Comparison of ENCODE assay signal across 17 mouse cellular contexts in genomic region chr12:87195069-87195468, GRCm38 (mm10). TPM values are rescaled to one million over a fixed set of nuclear protein-coding genes. Genes with fewer than 3 reads are reported as not detected.
"Had no signal": no experiment of that assay in that cellular context is flagged by ENCODE, and none has a peak within 500 bp of the region (broad histone marks: within the 10 kb centered on the region; RNA-seq: fewer than 3 reads in every experiment).

No protein-coding gene starts in this region.

- H3K4me1 ChIP-seq: stomach, embryonic 15.5 days had no signal

- H3K4me3 ChIP-seq: neural tube, embryonic 13.5 days; neural tube, embryonic 15.5 days; stomach, embryonic 15.5 days had no signal

- H3K36me3 ChIP-seq: neural tube, embryonic 13.5 days; neural tube, embryonic 15.5 days; stomach, embryonic 15.5 days had no signal

- DNase-seq: retina, postnatal 1 day; right cerebral cortex, adult 18-20 months; right cerebral cortex, postnatal 14 days; right cerebral cortex, postnatal 25 days; right cerebral cortex, postnatal 4 days; spleen, adult 18-20 months; thymus, adult 18-20 months; thymus, adult 2 months; thymus, postnatal 14 days; thymus, postnatal 25 days; thymus, postnatal 36 days; thymus, postnatal 4 days had no signal

- H3K9ac ChIP-seq: neural tube, embryonic 13.5 days; neural tube, embryonic 15.5 days; stomach, embryonic 15.5 days had no signal

- H3K9me3 ChIP-seq: neural tube, embryonic 13.5 days; neural tube, embryonic 15.5 days; stomach, embryonic 15.5 days had no signal

- H3K4me2 ChIP-seq: neural tube, embryonic 13.5 days; neural tube, embryonic 15.5 days; stomach, embryonic 15.5 days had no signal

- H3K27ac ChIP-seq: neural tube, embryonic 13.5 days; neural tube, embryonic 15.5 days; stomach, embryonic 15.5 days; stomach, postnatal 0 days had no signal

- H3K27me3 ChIP-seq: neural tube, embryonic 13.5 days; neural tube, embryonic 15.5 days; stomach, embryonic 15.5 days had no signal

RNA-seq across cellular contexts. Expression of gene Samd15, which starts 4.5 kb away (rescaled TPM):
- polyA plus RNA-seq: small intestine, adult 2 months had no signal
